Mouse (Mus musculus) kidney, adult 2 months (tissue): ENCODE measurements around the gene Nfatc2ip.

Source experiments
- CTCF ChIP-seq: fragments of 200-500 bp; conservative IDR thresholded peaks from 2 replicates; pipeline ENCODE4 v1.5.1; 2011; ENCODE audit warnings: low read depth, mild to moderate bottlenecking, control low read depth, low read length, moderate library complexity, mixed read lengths; ENCODE audit not compliant: insufficient read depth, insufficient read length
- POLR2A ChIP-seq: fragments of 200-500 bp; IDR thresholded peaks from one replicate; pipeline ENCODE4 v1.6.1; 2011; ENCODE audit warnings: low read depth, low read length, control low read depth

DNA sequence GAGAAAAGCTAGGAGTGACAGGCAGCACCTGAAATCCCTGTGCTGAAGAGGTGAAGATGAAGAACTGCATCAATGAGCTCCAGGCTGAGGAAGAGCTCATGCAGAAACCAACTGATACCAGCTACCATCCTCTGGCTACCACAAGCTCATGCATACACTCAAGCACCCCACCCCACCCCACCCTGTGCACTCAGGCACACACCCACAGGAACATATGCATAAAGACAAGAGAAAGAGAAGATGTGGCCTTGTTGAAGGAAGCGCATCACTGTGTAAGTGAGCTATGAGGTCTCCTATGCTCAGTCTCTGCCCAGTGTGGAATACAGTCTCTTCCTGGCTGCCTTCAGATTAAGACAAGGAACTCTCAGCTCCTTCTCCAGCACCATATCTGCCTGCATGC, 8.4 kb downstream of the Nfatc2ip start:
- TF ChIP-seq CTCF (no peak), POLR2A (no peak)
